Mouse (Mus musculus) telencephalon, adult 2 months (tissue): Measurements from ENCODE around the gene Ift88.
"Not testable (repeated sequence)": the region's sequence is repeated elsewhere in the genome, so short reads cannot be mapped to it uniquely, and the experiment has no call there.

Experiments
- DNase-seq: peaks from one replicate; pipeline ENCODE4 v3.0.0-alpha.2; 2011; ENCODE audit warnings: low read depth, low spot score

Gene Ift88

GRCm38 (mm10) chr14:57452516-57452915 lies 28.7 kb downstream of the Ift88 start:
- no peak for DNase-seq

- DNase-seq = no peak
These were observed 36.0 kb downstream of the Ift88 start for GRCm38 (mm10) chr14:57459883-57460282.

- DNase-seq = not testable (repeated sequence)
These were observed 36.5 kb downstream of the Ift88 start for GRCm38 (mm10) chr14:57460326-57460725.

GRCm38 (mm10) chr14:57462871-57463270 lies 39.0 kb downstream of the Ift88 start:
- no peak for DNase-seq

- peak; percentile 85 for DNase-seq
These were observed 51.2 kb downstream of the Ift88 start for GRCm38 (mm10) chr14:57475057-57475456.

GRCm38 (mm10) chr14:57482262-57482661 lies 58.4 kb downstream of the Ift88 start:
- DNase-seq = no peak

- DNase-seq = no peak
These were observed 60.3 kb downstream of the Ift88 start for GRCm38 (mm10) chr14:57484183-57484582.

GRCm38 (mm10) chr14:57489696-57490095 lies 65.8 kb downstream of the Ift88 start:
- peak; percentile 39 for DNase-seq

GRCm38 (mm10) chr14:57493840-57494239 lies 70.0 kb downstream of the Ift88 start:
- DNase-seq = no peak

GRCm38 (mm10) chr14:57503729-57504128 lies 79.9 kb downstream of the Ift88 start:
- no peak for DNase-seq

- DNase-seq = no peak
These were observed 85.7 kb downstream of the Ift88 start for GRCm38 (mm10) chr14:57509554-57509953.

- no peak for DNase-seq
These were observed 91.4 kb downstream of the Ift88 start for GRCm38 (mm10) chr14:57515156-57515762.

GRCm38 (mm10) chr14:57517001-57517400 lies 93.1 kb downstream of the Ift88 start:
- DNase-seq = peak; percentile 83

- DNase-seq = no peak
These were observed 99.9 kb downstream of the Ift88 start for GRCm38 (mm10) chr14:57523762-57524161.

- DNase-seq = no peak
These were observed 101.0 kb downstream of the Ift88 start, which contains the start of gene Il17d for GRCm38 (mm10) chr14:57524671-57525387. Il17d (plus strand) TSS chr14:57524777.

- DNase-seq = peak; percentile 89
These were observed 101.7 kb downstream of the Ift88 start for GRCm38 (mm10) chr14:57525388-57526049.

GRCm38 (mm10) chr14:57526050-57526623 lies 102.3 kb downstream of the Ift88 start:
- no peak for DNase-seq

GRCm38 (mm10) chr14:57527122-57527521 lies 103.3 kb downstream of the Ift88 start:
- DNase-seq = no peak

- DNase-seq = no peak
These were observed 103.7 kb downstream of the Ift88 start for GRCm38 (mm10) chr14:57527598-57527997.

- DNase-seq = peak; percentile 83
These were observed 105.4 kb downstream of the Ift88 start for GRCm38 (mm10) chr14:57529086-57529785.

- DNase-seq = no peak
These were observed 106.1 kb downstream of the Ift88 start for GRCm38 (mm10) chr14:57529786-57530515.
